Mouse (Mus musculus) G1E (cell line): ENCODE measurements around the gene Rnase13.

ENCODE experiments used
- CTCF ChIP-seq: IDR thresholded peaks from 2 replicates; pipeline ENCODE4 v1.5.1; 2012; ENCODE audit warnings: low read depth, low read length, inconsistent platforms, mixed read lengths
- GATA1 ChIP-seq: IDR thresholded peaks from 2 replicates; pipeline ENCODE4 v1.6.1; 2012; ENCODE audit warnings: borderline replicate concordance, low read length, inconsistent platforms, mixed read lengths
- GATA2 ChIP-seq: IDR thresholded peaks from 2 replicates; pipeline ENCODE4 v1.6.1; 2012; ENCODE audit warnings: low read depth, low read length, inconsistent platforms, borderline replicate concordance
- POLR2AphosphoS5 ChIP-seq: IDR thresholded peaks from 2 replicates; pipeline ENCODE4 v1.6.1; 2012; ENCODE audit warnings: low read depth, low read length, inconsistent platforms; ENCODE audit not compliant: insufficient replicate concordance

GRCm38 (mm10) chr14:51903782-51904181 is 18.8 kb downstream of the Rnase13 start:
- TF ChIP-seq CTCF (no peak), GATA2 (no peak), GATA1 (no peak), POLR2AphosphoS5 (no peak)
